Mouse (Mus musculus) ES-CJ7 (cell line): Measurements from ENCODE around the gene Rnf182.

Experiments
- DNase-seq: peaks from one replicate; pipeline ENCODE4 v3.0.0; 2011; ENCODE audit warnings: low read depth, low spot score

Gene Rnf182

DNA sequence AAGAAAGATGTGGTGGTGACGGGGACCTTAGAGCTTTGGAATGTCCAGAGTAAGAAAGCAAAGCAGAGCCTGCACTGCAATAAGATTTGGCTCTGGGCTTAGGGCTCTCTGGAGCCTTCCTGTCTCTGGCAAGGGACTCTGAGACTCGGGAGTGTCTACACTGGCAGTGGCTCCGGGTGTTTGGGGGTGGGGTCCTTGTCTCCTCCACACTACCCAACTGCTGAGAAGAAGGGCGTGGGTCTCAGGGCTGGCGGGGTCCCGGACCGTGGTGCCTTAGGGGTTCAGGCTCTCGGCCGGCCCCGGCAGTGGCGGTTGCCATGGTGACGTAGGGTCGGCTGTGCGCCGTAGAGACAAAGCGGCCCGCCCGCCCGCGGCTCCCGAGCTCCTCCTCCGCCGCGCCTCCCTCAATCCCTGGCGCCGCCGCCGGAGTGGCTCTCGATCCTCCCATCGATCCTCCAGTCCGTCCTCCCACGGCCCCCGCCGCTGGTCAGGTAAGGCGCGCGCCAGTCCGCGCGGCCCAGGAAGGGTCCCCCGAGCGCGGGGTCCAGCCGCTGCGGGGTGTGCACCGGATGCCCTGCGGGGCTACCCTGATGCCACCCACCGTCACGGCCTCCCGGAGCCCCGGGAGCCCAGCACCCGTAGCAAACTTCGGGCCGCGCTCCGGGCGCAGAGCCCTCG is at the start of gene Rnf182:
Gene Rnf182 (plus strand): TSS at position 134 of the 678 bp plus-strand sequence.
- peak; percentile 79 for DNase-seq

DNA sequence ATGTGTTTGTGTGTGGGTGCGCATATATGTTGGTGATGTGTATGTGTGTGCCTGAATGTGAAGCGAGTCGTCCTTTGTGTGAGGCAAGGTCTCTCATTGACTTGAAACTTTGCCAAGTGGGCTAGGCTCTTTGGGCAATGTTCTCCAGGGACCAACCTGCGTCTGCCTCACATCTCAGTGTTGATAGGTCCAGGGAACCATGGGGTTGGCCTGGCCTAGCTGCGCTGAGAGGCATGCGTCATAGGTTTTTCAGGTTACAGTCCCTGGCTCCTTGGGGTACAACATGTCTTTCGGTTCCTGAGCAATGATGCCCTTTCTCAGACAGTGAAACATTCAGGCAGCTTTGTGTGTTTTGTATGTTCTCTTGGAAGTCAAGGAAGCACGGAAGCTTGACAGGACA is 49.3 kb upstream of the Rnf182 start:
- DNase-seq: no peak

DNA sequence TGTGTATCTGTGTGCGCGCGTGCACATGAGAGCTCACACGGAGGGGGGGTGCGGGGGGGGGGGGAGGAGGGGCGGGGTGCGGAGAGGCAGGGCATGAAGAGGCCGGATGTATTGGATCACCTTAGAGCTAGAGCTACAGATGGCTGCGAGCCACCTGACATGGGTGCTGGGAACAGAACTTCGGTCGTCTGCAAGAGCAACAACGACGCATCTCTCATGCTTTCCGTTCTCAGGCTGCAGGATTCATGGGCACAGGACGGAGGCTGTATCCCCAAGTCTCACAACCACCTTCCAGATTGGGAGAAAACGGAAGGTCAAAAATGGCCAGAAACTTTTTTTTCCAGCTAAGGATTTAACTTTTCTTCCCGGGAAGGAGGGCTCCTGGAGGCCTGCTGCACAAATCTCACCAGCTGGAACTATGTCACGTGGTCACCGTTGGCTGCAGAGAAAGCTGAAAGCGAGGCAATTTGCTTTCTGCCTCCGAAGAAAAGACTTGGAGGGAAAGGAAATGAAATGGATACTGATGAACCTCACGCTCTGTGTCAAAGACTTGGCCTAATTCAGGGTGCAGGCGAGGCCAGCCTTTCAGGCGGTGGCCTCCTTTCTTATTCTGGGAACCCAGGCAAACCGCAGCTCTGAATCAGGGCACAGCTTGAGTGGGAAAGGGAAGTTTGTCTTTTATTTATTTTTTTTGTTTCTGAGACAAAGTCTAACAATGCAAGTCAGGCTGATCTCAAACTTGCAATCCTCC is 48.2 kb upstream of the Rnf182 start:
- no peak for DNase-seq

DNA sequence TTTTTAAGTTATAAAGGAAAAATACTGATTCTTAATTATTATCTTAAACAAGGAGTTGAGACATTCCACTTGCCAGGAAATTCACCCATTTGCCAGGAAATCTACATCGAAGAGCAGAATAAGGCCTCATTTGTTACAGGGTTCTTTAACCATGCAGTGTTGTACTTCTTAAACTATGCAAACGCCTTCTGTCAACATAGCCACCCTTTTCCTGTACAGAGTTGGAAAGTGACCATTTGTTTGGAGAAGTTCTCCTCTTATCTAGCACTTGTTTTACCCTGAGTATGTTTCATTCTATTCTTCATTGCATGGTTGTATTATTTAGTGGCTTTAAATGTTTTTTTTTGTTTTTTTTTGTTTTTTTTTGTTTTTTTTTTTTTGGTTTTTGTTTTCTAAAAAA is 41.5 kb upstream of the Rnf182 start:
- DNase-seq: no peak

DNA sequence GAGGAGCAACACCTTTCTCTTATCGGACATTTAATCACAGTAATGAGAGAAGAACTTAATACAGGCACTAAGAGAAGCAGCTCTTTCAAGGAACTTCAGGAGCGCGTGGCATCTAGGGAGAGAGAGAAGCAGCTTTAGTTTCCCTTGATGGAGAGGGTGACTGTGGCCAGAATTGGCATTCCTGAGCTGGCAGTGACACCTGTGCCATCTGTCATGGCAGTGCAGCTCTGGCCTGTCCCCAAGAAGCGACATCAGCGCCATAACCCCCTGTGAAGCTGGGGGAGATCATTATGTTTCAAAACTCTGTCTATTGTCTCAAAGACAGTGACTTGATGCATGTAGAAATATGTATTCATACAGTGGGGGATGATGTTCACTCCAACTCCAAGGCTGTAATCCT is 40.1 kb upstream of the Rnf182 start:
- no peak for DNase-seq

DNA sequence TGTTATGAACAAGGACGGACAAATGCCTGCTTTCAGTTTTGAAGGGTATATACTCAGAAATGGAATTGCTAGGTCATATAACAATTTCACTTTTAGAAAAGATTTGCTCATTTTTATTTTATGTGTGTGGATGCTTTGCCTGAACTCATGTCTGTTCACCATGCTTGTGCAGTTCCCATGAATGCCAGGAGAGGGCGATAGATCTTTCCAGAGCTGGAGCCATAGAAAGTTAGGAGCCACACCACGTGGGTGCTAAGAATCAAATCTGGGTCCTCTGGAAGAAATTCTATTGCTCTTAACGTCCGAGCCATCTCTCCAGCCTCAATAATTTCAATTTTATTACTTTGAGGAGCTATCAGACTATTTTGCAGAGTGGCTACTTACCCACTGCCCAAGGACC is 38.3 kb upstream of the Rnf182 start:
- peak; percentile 72 for DNase-seq

DNA sequence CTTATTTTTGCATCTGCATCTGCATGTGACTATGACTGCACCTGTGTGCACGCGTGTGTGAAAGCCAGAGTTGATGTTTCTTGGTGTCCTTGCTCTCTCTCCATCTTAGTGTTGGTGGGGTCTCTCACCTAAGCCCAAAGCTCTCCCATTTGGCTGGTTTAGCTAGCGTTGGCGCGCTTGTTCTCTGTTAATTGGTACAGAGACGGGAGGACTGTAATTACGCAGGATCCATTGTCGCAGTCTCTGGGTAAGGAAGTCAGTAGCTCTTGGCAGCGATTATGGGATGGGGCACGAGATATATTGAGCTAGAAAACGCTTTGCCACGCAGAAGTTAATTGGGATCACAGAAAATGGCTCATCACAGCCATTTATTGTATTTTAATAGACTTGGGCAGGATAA is 37.7 kb upstream of the Rnf182 start:
- DNase-seq: no peak

DNA sequence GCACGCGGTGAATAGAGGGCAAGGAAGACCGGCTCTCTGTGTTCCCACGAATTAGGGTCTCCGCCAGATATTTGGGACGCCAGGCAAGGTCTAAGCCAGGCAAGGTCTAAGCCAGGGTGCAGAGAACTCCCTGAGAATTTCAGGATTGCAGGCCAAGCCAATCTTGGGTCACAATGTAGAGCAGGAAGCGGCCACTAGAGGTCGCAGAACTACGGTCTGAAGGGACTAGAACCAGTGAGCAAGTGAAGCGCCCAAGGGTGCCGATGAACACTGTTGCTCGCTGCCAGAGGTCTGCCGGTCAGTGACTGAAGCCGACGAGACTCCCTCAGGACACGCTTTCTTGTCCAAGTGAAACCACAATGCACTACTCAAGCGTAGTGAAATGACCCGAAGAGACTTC is 35.8 kb upstream of the Rnf182 start:
- DNase-seq: peak; percentile 77

DNA sequence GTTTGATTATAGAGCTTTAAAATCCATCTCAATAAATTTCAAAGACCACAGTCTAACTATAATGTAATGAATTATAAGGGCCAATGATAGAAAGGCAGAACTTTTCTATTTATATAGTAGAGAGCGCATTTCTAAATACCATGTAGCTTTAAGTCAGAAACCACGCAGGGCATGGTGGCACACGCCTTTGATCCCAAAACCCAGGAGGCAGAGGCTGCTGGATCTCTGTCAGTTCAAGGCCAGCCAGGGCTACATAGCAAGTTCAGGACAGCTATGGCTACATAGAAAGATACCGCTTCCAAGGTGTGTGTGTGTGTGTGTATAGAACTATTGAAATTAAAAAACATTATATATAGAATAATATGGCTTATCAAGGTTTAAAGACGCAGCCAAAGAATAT is 34.8 kb upstream of the Rnf182 start:
- no peak for DNase-seq

DNA sequence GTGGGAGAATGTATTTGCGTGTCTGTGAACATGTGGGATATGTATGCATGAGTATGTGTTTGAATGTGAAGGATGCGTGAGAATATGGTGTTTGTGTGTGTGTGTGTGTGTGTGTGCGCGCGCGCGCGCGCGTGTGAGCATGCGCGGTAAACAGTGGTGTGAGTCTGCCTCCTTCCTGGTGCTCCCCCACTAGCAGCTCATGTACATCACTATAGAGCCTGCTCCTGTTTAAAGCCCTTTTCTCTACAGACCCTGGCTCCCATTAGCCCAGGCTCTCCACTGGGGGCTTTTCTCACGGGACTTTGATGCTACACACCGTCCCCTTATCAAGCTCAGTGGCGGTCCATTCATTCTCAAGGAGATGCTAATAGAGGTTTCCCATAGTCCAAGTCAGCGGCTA is 32.5 kb upstream of the Rnf182 start:
- peak; percentile 75 for DNase-seq

DNA sequence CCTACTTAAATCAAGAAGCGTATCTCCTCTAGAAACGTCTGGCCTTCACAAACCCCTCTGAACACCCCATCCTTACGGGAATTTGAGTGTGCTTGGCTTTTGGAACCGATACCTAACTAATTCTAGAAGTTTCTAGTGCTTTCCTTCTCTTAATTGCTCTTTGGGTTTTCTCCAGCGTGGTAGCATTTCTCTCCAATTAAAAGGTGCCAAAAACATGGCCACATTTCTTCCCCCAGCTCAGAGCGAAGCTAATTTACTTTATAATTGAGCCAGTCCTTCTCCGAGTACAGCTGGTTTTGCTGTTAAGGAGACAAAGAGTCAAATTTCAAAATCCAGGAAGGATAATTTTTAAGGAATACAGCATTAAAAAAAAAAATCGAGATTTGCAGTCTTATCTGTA is 32.0 kb upstream of the Rnf182 start:
- no peak for DNase-seq

DNA sequence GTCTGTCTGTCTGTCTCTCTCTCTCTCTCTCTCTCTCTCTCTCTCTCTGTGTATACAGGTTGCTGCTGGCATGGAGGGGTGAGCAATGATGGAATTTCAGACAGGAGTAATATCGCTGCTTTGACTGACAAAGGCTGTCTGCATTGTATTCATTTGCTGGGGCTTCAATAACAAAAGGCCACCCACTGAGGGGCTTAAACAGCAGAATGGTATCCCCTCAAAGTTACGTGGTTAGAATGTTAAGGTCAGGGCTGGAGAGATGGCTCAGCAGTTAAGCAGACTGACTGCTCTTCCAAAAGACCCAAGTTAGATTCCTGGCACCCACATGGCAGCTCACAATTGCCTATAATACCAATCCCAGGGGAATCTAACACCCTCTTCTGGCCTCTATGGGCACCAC is 30.2 kb upstream of the Rnf182 start:
- peak; percentile 92 for DNase-seq

DNA sequence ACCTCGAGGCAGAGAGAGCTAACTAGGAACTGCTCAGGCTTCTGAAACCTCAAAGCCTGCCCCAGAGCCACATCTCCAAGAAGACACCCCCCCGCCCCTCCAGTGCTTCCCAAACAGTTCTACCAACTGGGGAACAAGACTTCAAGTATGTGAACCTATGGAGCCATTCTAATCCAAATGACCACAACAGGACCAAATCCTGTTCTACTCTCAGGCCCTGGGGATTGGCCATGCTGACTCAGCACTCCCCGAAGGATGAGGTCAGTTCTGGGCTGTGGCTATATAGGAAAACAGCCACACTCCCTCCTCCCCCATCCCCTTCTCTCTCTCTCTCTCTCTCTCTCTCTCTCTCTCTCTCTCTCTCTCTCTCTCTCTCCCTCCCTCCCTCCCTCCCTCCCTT is 28.5 kb upstream of the Rnf182 start:
- no peak for DNase-seq

DNA sequence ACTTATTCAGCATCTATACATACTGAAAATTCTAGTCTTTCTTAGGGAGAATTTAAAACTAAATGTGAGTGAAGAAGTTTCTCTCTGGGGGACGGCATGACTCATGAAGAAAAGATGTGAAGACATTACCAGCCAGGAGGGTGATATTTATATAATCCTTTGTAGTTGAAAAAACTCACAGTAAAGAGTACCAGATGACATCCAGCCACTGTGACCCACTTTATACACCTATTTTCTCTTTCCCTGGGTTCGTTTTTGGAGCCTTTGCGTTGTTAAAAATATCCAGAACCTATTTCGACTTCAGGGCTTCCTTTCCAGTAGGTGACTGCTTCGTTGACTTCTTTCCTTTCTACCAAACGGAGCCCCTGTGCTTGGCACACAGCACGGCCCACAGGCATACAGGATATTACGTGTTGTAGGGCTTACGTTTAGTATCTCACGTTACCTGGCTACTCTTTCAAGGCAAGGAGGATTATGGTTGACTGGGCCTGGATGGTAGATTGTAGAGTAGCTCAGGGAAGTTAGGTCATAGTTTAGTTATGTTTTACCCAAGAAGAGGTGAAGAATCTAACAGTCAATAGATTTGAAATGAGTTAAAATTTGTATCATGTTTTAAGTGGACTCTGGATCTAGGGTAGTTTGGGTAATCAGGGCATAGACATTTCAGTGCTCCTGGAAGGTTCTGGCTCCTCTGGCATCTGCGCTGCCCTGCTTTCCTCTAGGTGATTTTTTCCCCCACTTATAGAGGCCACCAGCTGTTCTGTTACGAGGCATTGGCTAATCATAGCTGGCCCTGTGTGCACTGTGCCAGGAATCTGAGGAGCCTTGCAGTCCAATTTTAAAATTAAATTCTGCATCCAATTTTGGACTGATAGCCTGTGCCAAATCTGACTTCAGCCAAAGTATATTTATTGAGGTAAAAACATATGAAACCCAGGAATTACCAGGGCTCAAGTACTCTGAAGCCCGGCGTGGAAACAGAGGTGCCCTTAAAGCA is 27.4 kb upstream of the Rnf182 start:
- DNase-seq: no peak

DNA sequence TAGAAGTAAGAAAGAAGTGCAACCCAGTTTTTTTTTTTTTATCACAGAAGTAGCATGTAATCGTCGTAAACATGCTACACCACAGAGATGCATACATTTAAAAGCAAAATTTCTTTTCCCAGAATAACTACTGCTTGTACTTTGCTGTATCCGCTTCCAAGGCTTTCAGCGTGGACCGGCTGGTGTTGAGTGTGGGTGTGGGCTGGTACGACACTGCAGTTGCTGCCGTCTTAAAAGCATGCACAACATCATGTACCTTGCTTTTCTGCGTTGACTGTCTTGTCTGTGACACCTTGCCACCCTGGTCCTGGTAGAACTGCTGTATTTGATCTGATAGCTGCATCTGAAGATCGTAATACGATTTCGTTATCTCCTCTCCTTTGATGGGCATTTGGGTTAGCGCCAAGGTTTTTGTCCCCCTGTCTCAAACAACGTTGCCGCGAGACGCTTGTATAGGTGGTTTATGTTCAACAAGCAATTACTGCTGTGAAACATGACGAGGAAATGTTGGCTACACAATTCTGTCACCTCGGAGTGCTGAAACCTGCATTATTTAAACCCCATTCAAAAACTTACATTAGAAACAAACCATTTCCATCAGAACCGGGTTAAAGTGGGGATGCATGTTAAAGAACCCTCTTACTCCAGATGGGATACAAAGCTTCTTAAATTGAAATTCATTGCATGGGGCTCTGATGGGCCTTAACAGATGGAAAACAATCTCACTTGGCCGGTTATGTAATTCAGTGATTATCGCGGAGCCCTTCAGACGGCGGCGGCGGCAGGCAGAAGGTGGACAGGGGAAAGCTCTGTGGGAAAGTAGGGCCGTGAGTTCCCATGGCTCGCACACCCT is 23.5 kb upstream of the Rnf182 start:
- no peak for DNase-seq

DNA sequence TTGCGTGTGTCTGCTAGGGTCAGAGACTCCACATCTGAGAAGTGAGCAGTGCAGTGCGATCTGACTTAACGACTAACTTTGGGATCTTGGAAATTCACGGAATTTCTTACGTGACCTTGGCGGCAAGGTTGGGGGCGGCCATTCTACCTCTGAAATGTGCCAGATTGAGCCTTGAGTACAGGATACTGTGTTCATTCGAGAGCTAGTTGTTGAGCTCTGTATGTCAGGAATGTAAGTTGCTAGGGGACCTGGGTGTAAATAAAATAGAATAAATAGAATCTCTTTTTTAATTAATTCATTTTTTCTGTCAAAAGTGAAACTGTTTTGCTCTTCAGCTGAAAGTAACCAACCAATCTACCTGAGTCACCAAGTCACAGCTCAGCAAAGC is 22.8 kb upstream of the Rnf182 start:
- DNase-seq: no peak

DNA sequence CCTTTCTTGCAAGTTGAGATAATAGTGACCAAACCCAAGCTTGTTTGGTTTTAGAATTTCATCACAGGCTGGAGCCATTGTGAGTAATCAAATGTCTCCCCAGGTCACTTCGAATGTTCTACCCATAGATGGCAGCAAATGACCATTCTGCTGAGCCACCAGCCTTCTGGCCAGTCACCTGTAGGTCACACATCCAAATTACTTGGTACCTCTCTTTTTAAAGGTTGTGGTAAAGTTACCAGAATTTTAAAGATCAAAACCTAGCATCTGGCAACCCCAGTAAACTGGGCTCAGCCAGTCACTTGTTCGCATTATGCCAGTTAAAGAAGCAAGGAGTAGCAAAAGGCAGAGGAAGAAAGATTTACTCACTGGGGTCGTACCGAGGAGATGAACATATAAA is 19.6 kb upstream of the Rnf182 start:
- DNase-seq: peak; percentile 70

DNA sequence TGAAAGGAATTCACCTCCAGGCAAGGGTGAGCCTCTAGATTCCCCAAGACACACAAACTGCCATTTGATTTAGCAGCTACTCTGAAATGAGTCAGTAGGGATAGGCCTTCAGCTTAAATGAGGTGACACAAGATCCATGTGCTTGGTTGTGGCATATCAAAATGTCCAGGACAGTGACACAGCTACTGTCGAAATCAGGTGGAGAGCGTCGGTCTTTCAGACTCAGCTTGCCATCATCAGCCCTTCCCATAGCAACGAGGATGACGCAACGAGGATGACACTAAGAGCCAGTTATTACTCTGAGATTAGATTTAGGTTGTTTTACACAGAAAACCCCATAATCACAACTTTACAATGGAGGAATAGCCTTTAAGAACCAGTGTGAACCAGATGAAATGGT is 14.5 kb upstream of the Rnf182 start:
- no peak for DNase-seq

DNA sequence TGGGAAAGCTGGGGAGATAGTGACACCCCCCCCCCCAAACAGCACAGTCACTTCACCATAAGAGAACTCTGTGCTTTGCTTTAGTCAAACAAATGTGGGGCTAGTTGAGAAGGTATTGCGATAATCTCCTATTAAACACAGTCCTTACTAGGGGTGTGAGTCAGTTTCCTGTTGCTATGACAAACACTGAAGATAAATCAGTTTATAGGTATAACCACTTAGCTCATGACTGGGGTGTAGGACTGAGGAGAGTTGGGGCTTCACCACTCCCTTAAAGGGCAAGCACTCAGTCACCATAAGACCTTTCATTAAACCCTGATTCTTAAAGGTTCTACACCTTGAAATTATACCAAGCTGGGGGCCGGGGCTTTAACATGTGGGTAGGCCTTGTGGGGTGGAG is 13.1 kb upstream of the Rnf182 start:
- no peak for DNase-seq

DNA sequence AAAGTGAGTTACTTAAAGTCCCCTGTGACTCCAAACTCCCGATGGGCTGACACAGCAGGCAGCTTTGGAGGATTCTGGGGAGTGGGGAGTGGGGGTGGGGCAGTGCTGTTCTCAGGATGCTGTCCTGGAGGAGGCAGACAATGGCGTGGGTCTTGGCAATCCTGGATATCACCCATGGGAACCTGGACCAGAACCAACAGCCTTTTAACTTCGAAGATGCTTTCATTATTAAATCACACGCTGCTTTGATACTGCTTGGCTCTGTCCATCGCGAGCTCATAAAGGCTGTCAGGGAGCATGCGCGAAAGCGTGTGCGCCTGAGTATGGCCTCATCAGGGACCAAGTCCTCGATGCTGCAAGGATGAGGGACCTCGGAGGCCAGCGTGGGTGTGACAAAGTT is 12.5 kb upstream of the Rnf182 start:
- DNase-seq: no peak

DNA sequence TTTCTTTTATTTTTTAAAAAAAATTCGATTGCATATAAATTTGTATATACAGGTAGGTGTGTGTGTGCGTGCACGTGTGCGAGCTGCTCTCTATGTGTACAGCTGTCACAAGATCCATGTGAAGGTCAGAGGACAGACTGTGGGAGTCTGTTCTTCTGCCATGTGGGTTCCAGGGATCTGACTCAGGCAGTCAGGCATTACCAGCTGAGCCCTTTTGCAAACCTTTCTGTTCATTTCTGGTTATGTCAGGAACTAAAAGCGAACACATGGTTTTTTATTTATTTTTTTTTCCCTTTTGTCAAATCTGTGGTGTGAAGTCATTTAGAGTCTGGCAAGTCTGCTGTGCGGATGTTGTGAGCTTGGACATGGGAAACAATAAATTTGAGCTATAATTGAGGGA is 6.7 kb upstream of the Rnf182 start:
- no peak for DNase-seq
